Mouse (Mus musculus): ENCODE measurements around the gene Procr.

The Procr gene

GRCm38 (mm10) chr2:155751014-155751786 lies at the start of gene Procr:
Gene Procr (plus strand): TSS chr2:155751117.
- H3K9me3 ChIP-seq (ENCODE audit: low read length): no peaks in the 10 kb centered on the region
- TF ChIP-seq POU5F1 (IDR thresholded peaks at IDR 0.05; ENCODE audit: borderline replicate concordance, low read length): no peak
- TF ChIP-seq NANOG (IDR thresholded peaks at IDR 0.05; ENCODE audit: borderline replicate concordance, low read length): no peak
- no peaks in the 10 kb centered on the region for H3K36me3 ChIP-seq (ENCODE audit: insufficient read depth, low read length)
- peaks cover 22% of the 10 kb centered on the region for H3K4me1 ChIP-seq (replicated peaks; ENCODE audit: low read depth, low read length)
- H3K27me3 ChIP-seq (ENCODE audit: insufficient read depth, low read length): peaks cover 33% of the 10 kb centered on the region
- H3K4me3 ChIP-seq (replicated peaks; ENCODE audit: low read length): peak within 1 kb of the TSS; percentile 69

DNA sequence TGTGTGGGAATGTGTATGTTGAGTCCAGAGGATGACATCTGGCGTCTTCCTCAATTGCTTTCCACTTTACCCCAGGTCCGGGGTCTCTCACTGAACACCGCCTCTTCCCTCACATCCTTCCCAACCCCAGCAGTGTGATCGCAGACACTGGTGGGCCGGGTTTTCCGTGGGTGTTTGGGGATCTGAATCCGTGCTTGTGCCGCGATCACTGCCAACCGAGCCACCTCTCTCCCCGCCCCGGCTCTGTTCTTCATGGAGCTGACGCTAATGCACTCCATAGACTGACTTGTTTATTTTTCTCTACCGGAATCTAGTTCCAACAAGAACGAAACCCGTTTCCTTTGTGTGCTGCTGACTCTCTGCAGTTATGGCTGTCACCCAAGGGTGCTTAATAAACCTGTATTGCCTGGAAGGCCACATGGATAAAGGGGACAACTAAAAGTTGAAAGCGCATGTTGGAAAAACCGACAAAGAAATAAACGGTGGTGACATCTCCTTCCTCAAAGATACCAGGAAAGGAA lies 49.5 kb upstream of the Procr start:
- no peak for TF ChIP-seq NANOG (IDR thresholded peaks at IDR 0.05; ENCODE audit: borderline replicate concordance, low read length)
- no peak for TF ChIP-seq POU5F1 (IDR thresholded peaks at IDR 0.05; ENCODE audit: borderline replicate concordance, low read length)
- no peak for TF ChIP-seq CTCF (conservative IDR thresholded peaks at IDR 0.05; ENCODE audit: low read length)
- Histone ChIP-seq H3K36me3 (ENCODE audit: insufficient read depth, low read length) (peaks cover 32% of the 10 kb centered on the region), H3K27me3 (ENCODE audit: insufficient read depth, low read length) (no peaks in the 10 kb centered on the region), H3K9me3 (ENCODE audit: low read length) (peaks cover 5% of the 10 kb centered on the region; the same call in 1 of the 2 replicates), H3K4me3 (replicated peaks; ENCODE audit: low read length) (no peak overlapping the region), H3K4me1 (replicated peaks; ENCODE audit: low read depth, low read length) (peaks cover 22% of the 10 kb centered on the region)

DNA sequence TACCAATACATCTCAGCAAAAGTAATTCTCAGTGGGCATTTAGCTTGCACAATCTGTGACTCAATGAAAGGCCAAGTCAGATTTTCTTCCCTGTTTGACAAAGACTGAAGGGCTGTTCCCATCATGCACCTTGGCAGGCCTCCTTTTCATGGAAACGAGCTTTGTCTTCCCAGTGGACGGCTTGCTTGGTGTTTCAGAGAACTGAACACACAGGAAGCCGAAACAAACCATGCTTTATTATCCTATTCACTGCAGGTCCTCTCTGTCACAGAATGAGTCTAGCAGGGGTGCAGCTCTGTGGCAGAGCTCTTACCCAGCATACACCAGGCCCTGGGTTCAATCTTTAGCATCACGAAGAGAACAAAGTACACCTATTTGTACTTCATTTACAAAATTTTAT lies 47.3 kb upstream of the Procr start:
- Histone ChIP-seq H3K36me3 (ENCODE audit: insufficient read depth, low read length) (peaks cover 50% of the 10 kb centered on the region), H3K9me3 (ENCODE audit: low read length) (peaks cover 5% of the 10 kb centered on the region; the same call in 1 of the 2 replicates), H3K4me3 (replicated peaks; ENCODE audit: low read length) (no peak overlapping the region), H3K27me3 (ENCODE audit: insufficient read depth, low read length) (no peaks in the 10 kb centered on the region), H3K4me1 (replicated peaks; ENCODE audit: low read depth, low read length) (peaks cover 22% of the 10 kb centered on the region)
- TF ChIP-seq NANOG (IDR thresholded peaks at IDR 0.05; ENCODE audit: borderline replicate concordance, low read length) (no peak), POU5F1 (IDR thresholded peaks at IDR 0.05; ENCODE audit: borderline replicate concordance, low read length) (no peak), CTCF (conservative IDR thresholded peaks at IDR 0.05; ENCODE audit: low read length) (no peak)

GRCm38 (mm10) chr2:155707251-155707650 lies 43.7 kb upstream of the Procr start:
- Histone ChIP-seq H3K36me3 (ENCODE audit: insufficient read depth, low read length) (peaks cover 79% of the 10 kb centered on the region), H3K9me3 (ENCODE audit: low read length) (no peaks in the 10 kb centered on the region), H3K4me3 (replicated peaks; ENCODE audit: low read length) (no peak overlapping the region), H3K4me1 (replicated peaks; ENCODE audit: low read depth, low read length) (peaks cover 10% of the 10 kb centered on the region), H3K27me3 (ENCODE audit: insufficient read depth, low read length) (no peaks in the 10 kb centered on the region)
- TF ChIP-seq NANOG (IDR thresholded peaks at IDR 0.05; ENCODE audit: borderline replicate concordance, low read length) (no peak), POU5F1 (IDR thresholded peaks at IDR 0.05; ENCODE audit: borderline replicate concordance, low read length) (no peak), CTCF (conservative IDR thresholded peaks at IDR 0.05; ENCODE audit: low read length) (no peak)

- H3K36me3 ChIP-seq (ENCODE audit: insufficient read depth, low read length): peaks cover 90% of the 10 kb centered on the region
Measured at GRCm38 (mm10) chr2:155710557-155710956, 40.4 kb upstream of the Procr start.

DNA sequence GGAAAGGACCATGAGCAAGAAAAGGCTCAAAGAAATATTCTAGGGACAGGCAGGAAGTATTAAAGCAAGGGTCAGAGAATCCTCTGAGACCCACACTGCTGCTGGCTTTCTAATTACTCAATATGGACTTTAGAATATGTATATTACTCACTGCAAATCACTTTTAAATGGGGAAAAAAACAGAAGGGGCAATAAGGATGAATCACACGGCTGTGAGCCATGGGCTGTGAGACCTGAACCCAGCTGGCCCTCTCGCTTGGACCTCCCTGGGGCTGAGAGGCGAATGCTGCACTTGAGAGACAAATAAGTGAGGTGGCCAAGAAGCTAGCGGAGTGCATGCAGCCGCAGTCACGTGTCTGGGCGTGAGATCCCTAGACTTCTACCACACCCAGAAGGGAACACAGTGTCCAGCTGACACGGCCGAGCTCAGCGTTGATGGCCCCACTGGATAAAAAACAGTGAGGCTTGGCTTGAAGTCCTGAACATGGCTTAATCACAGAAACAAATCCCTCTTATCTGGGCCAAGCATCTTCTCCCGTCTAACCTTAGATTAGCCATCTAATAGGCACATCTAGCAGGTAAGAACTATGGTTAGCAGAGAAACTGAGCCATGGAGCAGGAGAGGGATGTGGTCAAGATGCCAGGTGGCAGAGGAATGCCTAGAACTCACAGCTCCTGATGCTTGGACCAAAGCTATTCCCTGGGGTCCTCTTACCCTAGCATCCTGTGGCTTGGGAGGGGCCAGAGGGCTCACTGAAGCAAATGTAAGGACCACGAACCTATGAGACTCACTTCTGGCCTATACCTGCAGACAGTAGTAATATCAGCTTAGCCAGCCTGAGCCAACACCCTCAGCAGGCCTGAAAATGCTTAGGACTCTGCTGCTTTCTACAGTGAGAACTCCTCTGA lies 33.6 kb upstream of the Procr start:
- no peak overlapping the region for H3K4me3 ChIP-seq (replicated peaks; ENCODE audit: low read length)
- H3K27me3 ChIP-seq (ENCODE audit: insufficient read depth, low read length): no peaks in the 10 kb centered on the region
- TF ChIP-seq POU5F1 (IDR thresholded peaks at IDR 0.05; ENCODE audit: borderline replicate concordance, low read length): no peak
- TF ChIP-seq NANOG (IDR thresholded peaks at IDR 0.05; ENCODE audit: borderline replicate concordance, low read length): no peak
- no peak for TF ChIP-seq CTCF (conservative IDR thresholded peaks at IDR 0.05; ENCODE audit: low read length)
- H3K4me1 ChIP-seq (replicated peaks; ENCODE audit: low read depth, low read length): peaks cover 9% of the 10 kb centered on the region
- no peaks in the 10 kb centered on the region for H3K9me3 ChIP-seq (ENCODE audit: low read length)
- H3K36me3 ChIP-seq (ENCODE audit: insufficient read depth, low read length): peaks cover 80% of the 10 kb centered on the region

More at GRCm38 (mm10) chr2:155710557-155710956, 40.4 kb upstream of the Procr start:
- H3K4me3 ChIP-seq (replicated peaks; ENCODE audit: low read length): no peak overlapping the region
- TF ChIP-seq POU5F1 (IDR thresholded peaks at IDR 0.05; ENCODE audit: borderline replicate concordance, low read length) (no peak), CTCF (conservative IDR thresholded peaks at IDR 0.05; ENCODE audit: low read length) (no peak), NANOG (IDR thresholded peaks at IDR 0.05; ENCODE audit: borderline replicate concordance, low read length) (no peak)
- H3K27me3 ChIP-seq (ENCODE audit: insufficient read depth, low read length): no peaks in the 10 kb centered on the region
- no peaks in the 10 kb centered on the region for H3K4me1 ChIP-seq (replicated peaks; ENCODE audit: low read depth, low read length)
- no peaks in the 10 kb centered on the region for H3K9me3 ChIP-seq (ENCODE audit: low read length)

GRCm38 (mm10) chr2:155720585-155720984 lies 30.3 kb upstream of the Procr start:
- peaks cover 70% of the 10 kb centered on the region for H3K36me3 ChIP-seq (ENCODE audit: insufficient read depth, low read length)

DNA sequence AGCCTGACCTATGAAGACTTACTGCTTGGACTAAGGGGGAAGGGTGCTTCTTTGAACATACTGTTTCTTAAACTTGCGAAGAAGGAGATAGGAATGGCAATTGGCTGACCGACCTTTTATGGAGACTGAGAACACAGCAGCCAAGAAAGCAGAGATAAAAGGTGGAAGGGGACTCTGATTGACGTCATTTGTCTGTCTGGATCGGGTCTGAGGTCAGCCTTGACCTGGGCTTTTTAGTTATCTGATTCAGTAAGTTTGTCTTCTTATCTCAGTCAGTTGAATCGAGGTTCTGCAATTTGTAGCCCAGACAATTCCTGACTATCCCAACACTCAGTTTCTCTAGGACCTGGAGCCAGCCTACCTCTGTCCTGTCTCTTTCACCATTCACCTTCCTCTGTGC lies 26.9 kb upstream of the Procr start:
- H3K36me3 ChIP-seq (ENCODE audit: insufficient read depth, low read length): peaks cover 56% of the 10 kb centered on the region
- no peaks in the 10 kb centered on the region for H3K27me3 ChIP-seq (ENCODE audit: insufficient read depth, low read length)
- peaks cover 19% of the 10 kb centered on the region for H3K4me1 ChIP-seq (replicated peaks; ENCODE audit: low read depth, low read length)
- no peak overlapping the region for H3K4me3 ChIP-seq (replicated peaks; ENCODE audit: low read length)
- no peaks in the 10 kb centered on the region for H3K9me3 ChIP-seq (ENCODE audit: low read length)
- TF ChIP-seq CTCF (conservative IDR thresholded peaks at IDR 0.05; ENCODE audit: low read length): no peak
- no peak for TF ChIP-seq POU5F1 (IDR thresholded peaks at IDR 0.05; ENCODE audit: borderline replicate concordance, low read length)
- no peak for TF ChIP-seq NANOG (IDR thresholded peaks at IDR 0.05; ENCODE audit: borderline replicate concordance, low read length)

More at GRCm38 (mm10) chr2:155720585-155720984, 30.3 kb upstream of the Procr start:
- Histone ChIP-seq H3K9me3 (ENCODE audit: low read length) (no peaks in the 10 kb centered on the region), H3K4me3 (replicated peaks; ENCODE audit: low read length) (no peak overlapping the region), H3K4me1 (replicated peaks; ENCODE audit: low read depth, low read length) (peaks cover 15% of the 10 kb centered on the region), H3K27me3 (ENCODE audit: insufficient read depth, low read length) (no peaks in the 10 kb centered on the region)
- TF ChIP-seq POU5F1 (IDR thresholded peaks at IDR 0.05; ENCODE audit: borderline replicate concordance, low read length) (no peak), NANOG (IDR thresholded peaks at IDR 0.05; ENCODE audit: borderline replicate concordance, low read length) (no peak), CTCF (conservative IDR thresholded peaks at IDR 0.05; ENCODE audit: low read length) (no peak)

Measured in E14TG2a.4 (cell line).